Mouse (Mus musculus) natural killer cell, adult 2 months (primary cell): ENCODE data around the gene Magix.
"Not testable (repeated sequence)": the region's sequence is repeated elsewhere in the genome, so short reads cannot be mapped to it uniquely, and the experiment has no call there.

Experiments used
- DNase-seq, 2 experiments: peaks; one replicate each; pipeline ENCODE4 v3.0.0; 2022; ENCODE audit warnings: low spot score in 2 of 2

The Magix gene

DNA sequence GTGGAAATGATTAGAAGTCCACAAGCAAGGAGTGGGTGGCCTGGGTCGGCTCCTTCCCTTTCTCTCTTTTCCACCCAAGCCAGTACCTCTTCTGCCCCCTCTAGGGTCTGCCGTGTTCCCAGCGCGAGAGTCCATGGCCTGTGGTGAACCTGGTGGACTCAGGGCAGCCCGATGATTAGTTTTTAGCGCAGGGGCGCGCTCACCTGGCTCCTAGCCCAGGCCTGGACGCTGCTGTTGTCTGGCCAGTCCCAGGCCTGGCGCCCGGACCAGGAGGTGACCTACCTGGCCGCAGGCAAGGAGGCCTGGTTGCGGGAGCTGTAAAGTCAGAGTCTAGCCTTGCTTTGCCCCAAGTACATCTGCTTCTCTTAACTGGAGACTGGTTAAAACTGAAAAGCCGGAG lies at the start of gene Magix:
Magix (minus strand) TSS at position 388 of the 400 bp plus-strand sequence.
- no peak for DNase-seq

DNA sequence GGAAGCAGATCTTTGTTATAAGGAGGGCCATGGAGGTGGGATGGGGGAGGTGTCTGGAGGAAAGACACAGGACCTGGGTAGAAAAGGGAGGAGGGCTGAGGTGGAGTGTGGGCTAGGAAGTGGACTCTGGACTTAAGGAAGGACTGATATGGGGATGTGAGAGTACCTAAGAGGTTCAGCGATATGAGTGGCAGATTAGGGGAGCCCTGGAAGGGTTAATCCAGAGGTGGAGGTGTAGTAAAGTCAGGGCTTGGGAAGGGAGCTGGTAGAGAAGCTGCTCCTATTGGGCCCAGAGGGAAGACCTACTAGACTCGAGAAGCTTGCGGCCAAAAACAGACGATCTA lies 47.8 kb upstream of the Magix start:
- DNase-seq: no peak

DNA sequence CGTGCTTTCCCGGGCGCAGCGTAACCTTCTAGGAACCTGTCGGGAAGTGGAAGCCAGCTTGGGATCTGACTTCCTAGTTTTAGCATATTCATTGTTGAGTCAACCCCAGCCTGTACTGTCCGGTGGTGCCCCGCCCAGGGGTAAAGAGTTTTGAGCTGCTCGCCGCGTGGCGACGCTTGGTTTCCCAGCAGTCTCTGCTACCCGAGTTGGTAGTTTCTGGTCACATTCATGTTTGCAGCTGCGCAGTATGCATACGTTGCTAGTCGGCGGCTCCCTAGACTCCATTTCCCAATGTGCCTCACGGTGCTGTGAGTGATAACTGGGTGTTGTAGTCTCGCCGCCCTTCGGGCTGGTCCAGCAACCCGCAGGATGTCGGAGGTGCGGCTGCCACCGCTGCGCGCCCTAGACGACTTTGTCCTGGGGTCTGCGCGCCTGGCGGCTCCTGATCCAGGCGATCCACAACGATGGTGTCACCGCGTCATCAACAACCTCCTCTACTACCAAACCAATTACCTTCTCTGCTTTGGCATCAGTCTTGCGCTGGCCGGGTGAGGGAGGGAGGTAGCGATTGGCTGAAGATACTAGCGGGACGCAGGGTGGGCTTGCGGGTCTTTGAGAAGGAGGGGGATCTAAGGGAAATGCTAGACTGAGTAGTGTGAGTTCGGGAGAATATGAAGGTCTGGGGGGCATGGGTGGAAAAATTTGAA lies 47.3 kb upstream of the Magix start, which contains the start of gene Praf2:
Praf2 (plus strand) TSS at position 225 of the 707 bp plus-strand sequence.
- peak; percentile 73 to 78 for DNase-seq

DNA sequence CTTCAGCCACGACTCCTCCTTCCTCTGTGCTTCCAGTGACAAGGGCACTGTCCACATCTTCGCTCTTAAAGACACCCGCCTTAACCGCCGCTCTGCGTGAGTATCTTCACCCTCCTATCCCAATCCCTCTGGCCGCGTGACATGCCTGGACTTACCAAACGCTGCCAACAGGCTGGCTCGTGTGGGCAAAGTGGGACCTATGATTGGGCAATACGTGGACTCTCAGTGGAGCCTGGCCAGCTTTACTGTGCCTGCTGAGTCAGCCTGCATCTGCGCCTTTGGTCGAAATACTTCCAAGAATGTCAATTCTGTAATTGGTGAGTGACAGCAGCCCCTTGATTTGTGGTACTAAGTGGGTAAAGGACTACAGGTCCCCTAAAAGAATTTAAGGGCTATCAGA lies 46.1 kb upstream of the Magix start:
- no peak for DNase-seq

DNA sequence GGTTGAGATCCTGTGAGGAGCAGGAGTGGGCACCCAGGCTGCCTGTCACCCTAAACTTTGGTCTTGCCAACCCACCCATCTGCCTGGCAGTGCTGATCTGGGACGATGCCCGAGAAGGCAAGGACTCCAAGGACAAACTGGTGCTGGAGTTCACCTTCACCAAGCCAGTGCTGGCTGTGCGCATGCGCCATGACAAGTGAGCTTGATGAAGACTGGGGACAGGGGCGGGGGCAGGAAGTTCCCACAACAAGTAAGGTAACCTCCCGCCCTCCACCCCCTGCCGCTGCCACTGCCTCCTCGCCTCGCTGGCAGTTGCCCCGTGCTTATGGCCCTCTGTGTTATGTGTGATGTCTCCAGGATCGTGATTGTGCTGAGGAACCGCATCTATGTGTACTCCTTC lies 44.8 kb upstream of the Magix start:
- no peak for DNase-seq

DNA sequence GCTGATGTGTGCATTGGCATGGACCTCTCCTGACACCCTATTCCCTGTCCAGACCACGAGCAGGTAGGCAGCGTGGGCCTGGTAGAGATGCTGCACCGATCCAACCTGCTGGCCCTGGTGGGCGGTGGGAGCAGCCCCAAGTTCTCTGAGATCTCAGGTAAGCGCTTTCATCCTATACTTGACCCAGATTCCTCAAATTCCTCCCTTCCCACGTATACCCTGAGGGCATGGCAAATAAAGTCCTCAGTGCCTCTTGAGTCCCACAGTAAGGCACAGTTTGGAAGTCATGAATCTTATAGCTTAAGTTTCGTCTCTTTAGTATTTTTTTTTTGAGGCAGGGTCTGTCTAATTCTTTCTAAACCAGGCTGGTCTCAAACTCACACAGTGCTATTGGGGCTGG lies 43.1 kb upstream of the Magix start:
- DNase-seq: no peak

DNA sequence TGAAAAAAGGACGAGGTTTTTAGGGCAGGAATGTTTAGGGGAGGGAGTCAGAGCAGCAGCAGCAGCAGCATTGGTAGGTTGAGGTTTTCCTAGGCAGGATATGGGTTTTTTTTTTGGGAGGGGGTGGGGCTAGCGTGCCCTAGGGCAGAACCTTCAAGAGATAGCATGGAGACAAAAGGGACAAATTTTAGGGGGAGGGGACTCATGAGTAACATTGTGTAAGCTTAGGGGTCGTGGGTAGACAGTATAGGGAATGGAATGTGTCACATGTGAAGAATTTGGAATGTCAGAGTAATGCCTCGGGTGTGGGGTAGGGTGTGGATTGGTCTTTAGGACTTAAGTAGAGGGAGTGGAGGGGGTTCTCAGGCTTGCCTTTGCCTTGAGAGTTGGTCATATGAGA lies 41.6 kb upstream of the Magix start:
- DNase-seq: no peak

DNA sequence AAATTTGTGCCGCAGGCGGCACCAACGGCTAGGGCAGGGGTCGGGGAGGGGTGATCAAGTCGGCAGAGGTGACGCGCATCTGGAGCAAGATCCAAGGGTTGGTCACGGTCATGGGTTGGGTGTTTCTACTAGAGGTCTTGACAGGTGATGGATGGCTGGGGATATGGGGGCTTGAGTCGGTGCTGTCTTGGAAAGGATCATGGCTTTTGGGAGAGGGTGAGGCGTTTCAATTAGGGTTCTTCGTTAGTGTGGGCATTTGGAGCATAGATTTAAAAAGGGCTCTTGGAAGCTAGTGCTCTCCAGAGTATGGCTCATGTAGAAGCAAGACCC lies 41.2 kb upstream of the Magix start:
- DNase-seq: no peak

DNA sequence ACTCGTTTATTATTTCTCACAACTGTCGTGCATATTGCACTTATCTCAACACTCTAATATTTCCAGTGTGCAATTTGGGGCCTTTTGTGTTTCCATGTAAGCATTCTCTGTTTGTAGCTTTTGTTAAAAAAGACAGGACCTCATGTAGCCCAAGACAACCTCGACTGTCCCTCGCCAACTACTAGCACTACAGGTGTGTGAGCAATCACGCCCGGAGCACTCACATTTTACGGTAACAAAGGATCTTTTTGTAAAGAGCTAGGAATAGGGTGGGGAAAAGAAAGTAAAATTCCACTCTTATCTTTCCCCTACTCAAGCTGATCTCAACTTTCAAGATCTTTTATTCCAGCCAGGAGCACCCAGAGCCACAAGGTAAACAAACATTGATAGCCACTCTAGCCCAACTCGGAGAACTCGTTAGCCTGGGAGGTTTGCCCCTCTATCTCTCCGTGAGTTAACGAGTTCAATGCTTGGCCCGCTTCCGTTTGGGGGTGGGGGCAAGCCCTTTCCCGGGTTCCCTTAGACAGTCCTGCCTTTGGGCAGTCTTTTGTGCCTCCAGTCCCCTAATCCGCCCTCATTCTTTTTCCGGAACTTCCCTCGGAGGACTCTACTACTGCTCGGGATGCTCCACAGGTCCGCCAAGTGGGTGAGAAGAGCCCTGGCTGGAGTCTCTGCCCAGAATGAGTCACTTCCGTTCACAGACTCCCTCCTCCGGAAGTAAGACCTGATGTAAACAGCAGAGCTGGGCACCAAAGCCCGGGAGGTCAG lies 40.6 kb upstream of the Magix start, which contains the start of gene Gm45208:
Gm45208 (plus strand) TSS at position 732 of the 768 bp plus-strand sequence.
- DNase-seq: peak; percentile 73 to 81

DNA sequence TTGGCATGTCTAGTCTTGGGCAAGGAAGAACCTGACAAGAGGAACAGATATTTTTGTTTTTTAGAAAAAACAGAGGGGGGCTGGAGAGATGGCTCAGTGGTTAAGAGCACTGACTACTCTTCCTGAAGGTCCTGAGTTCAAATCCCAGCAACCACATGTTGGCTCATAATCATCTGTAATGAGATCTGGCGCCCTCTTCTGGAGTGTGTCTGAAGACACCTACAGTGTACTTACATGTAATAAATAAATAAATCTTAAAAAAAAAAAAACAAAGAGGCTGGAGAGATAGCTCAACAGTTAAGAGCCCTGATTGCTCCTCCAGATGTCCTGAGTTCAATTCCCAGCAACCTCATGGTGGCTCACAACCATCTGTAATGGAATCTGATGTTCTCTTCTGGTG lies 35.0 kb upstream of the Magix start:
- peak in 1 of 2 experiments; percentile 13 for DNase-seq

DNA sequence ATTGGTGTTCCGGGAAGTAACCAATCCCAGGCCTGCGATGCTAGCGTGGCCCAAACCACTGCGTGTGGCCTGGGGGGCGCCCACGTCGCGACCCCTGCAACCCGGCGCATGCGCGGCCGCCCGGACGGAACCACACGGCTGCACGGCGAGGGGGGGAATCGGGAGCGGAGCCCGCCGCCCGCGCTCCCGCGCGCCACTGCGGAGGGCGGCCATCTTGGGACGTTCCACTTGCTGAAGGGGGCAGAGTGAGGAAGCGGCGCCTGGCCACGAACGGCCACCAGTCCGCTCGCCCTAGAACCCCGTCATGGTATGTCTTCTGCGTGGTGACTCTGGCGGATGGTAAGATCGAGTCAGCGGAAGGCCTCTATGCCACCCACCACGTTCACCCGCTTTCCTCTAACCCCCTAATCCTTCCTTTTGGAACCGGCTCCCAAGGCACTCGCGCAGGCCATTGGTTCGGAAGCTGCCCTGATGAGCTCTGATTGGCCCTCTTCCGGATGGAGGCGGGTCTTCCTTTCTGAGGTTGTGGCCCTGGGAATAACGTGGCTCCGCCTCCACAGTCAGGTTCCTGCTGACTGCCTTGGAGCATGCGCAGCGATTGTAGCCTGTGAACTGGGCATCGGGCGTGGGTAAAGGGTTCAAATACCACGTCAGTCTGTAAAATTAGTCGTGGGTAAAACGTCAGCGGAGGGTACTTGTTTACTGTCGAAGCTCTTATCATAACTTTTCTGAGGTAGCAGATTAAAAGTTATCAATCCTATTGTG lies 33.3 kb upstream of the Magix start, which contains the start of gene Wdr45:
Wdr45 (plus strand) TSS at position 199 of the 765 bp plus-strand sequence.
- peak; percentile 90 to 92 for DNase-seq

DNA sequence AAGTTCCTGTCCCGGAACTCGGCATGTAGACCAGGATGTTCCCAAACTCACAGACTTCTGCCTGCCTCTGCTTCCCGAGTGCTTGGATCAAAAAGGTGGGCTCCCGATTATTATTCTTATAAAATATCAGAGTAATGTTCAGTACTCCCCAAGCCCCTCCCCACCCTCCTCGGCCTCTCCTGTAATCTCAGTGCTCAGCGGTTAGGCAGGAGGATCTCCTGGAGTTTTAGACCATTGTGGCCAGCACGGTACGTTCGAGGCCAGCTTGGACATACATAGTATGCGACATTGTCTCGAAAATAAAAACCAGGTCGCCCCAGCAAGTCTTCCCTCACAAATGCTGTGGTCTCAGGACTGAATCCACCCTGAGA lies 32.7 kb upstream of the Magix start:
- DNase-seq: not testable (repeated sequence)

DNA sequence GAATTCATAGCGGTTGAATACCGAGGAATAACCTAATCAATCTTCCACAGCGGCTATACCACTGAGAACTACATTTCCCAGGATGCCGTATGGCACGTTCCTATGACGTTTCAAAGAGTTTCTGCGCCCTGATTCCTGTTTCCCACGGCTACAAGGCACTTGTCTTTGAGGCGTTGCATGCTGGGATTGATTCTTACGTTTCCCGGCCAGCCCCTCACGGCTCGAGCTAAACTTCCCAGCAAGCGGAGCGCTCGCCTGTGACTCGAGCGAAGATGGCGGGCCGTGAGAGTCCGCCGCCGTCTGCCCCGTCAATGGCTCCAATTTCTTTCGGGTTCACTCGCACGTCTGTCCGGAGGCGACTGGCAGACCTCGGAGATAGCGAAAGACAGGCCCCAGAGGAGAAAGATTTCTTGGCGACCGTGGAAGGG lies 15.9 kb upstream of the Magix start, which contains the start of gene Gpkow:
Gpkow (plus strand) TSS at position 178 of the 428 bp plus-strand sequence.
- peak; percentile 78 for DNase-seq

DNA sequence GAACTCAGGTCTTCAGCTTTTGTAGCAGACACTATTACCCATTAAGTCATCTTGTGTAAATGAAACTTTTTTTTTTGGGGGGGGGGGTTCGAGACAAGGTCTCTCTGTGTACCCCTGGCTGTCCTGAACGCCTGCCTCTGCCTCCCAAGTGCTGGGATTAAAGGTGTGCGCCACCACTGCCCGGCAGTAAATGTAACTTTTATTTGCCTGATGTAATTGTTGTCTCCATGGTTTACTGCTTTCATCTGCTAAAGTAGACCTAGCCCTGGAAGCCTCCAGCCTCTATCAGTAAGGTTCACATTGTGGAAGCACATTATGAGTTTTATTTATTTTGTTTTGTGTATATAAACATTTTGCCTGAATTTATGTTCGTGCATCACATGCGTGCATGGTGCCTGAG lies 15.5 kb upstream of the Magix start:
- no peak for DNase-seq

DNA sequence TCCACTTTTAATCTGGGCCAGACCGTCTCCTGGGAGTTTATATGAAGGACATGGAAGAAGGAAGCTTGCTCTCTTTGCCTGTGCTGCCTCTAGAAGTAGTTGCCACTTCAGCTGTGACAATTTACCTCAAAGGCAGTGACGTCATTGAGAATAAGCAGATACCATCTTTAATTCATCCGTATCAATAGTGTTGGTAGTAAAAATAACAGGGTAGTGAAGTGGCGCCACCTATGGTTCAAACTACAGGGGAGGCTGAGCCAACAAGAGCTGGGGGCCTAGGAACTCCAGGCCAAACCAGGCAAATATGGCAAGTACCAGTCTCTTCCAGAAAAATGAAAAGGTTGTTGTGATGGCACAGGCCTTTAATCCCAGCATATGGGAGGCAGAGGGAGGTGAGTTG lies 11.8 kb upstream of the Magix start:
- peak; percentile 66 to 72 for DNase-seq

DNA sequence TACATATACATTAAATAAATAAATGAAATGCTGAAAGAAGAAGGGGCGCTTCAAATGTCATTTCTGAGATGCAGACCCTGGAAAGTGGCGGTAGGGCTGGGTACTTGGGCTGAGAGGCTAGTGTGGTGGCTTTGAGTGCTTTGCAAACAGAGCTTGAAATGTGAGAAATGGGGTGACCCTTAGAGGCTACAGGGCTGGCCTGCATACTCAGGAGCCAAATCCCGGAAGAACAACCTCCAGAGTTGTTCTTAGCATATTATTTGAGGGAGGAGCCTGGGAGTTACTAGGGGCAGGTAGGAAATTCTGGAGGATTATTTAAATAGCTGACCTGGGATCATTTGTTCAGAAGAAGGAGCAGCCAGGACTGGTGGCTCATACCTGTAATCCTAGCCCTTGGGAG lies 9.4 kb upstream of the Magix start:
- no peak for DNase-seq

DNA sequence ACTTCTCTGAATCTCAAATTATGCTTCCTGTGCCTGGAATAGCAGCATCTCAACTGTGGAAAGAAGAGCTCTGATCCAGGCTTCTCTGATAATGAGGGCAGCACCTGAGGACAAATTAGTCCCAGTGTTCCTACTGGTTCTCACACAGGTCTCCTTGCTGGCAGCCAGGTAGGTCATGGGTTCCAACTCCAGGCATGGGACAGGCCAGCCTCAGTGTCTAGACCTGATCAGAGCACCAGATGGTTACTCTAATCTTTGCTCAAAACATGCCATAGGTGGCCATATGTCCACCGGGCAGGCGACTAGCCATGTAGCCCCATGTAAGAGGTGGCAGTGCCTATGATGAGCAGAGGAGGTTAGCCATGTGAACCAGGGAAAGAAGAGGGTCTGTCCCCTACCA lies 7.3 kb upstream of the Magix start:
- no peak for DNase-seq

DNA sequence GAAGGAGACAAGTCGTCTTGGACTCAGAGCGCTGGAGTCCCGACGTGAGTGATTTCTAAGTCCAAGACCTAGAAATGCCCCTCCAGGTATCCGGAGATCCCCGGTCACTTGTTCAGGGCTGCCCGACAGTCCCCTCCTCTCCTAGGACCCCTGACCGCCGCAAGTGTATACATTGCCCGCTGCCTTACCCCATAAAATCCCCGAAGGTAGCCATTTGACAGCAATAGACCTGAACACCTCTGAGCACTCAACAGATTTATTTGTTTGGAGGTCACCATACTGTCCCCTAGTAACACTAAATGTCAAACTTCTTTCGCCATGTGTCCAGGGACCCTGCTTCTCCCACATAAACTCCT lies 1.0 kb downstream of the Magix start:
- no peak for DNase-seq

DNA sequence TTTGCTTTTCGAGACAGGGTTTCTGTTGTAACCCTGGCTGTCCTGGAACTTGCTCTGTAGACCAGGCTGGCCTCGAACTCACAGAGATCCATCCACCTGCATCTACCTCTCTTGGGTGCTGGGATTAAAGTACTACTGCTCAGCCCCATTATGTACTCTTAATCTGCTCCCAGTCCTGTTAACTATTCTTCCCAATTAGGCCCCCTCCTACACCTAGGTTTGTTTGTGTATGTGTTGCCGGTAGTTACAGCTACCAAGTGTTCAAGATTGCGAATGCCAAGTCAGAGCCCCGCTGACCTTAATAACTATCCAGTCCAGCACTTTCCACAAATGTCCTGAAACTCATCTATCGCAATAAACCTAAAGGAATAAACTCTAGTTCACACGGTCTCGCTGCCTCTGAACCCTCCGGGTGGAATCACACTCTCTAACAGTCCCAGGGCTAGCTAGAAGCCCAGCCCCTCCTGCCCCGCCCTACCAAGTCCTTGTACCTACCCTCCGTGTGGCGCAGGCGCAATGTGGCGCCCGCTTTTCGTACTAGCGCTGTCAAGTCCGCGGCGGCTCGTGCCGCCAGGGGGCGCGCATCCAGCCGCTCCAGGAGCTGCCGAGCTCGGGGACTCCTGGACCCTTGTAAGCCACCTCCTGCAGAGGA lies 1.5 kb downstream of the Magix start:
- DNase-seq: peak; percentile 83 to 89

DNA sequence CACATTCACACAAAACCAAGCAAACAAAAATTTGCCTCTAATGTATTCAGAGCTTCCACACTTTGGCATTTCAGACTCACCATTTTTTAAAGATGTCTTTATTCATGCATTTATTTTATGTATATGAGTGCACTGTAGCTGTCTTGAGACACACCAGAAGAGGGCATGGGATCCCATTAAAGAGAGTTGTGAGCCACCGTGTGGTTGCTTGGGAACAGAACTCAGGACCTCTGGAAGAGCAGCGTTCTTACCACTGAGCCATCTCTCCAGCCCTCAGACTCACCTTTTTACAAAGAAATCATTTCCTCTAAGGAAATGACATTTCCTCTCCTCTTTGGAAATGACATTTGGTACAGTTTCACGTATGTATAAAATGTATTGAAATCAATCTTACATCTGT lies 2.1 kb downstream of the Magix start:
- DNase-seq: no peak

DNA sequence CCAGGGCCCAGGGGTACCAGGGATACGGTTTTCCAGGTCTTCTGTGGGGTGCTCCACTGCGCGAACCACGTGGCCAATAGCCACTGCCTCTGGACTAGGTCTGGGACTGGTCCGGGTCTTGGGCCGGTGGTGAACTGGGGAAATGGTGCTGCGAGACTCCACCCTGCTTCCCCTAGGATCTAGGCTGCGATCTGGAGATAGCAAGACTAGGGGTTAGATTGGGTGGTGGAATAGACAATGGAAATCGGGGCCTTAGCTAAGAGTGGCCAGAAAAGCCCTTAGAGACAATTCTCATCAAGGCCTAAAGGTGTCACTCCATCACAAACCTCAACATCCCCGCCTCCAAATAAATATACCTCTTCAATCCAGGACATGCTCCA lies 6.1 kb downstream of the Magix start:
- DNase-seq: no peak
